Mouse (Mus musculus) kidney, embryonic 14.5 days (tissue): ENCODE data around the gene Gpc5. TPM values are rescaled to one million over a fixed set of nuclear protein-coding genes. Genes with fewer than 3 reads are reported as not detected.

Experiments used
- ATAC-seq: fragments of 200-750 bp; cut with Nextera tagmentation; 2 replicates; pipeline ENCODE4 v1.8.0; 2017; ENCODE audit warnings: moderate number of reproducible peaks, mild to moderate bottlenecking, moderate TSS enrichment, moderate library complexity; ENCODE audit not compliant: low FRiP score, low TSS enrichment
- H3K27ac ChIP-seq: fragments of 300-500 bp; sonication (generic); 2 replicates; pipeline ENCODE4 v1.5.1; 2014; ENCODE audit warnings: low read depth, mild to moderate bottlenecking, low read length, moderate library complexity, mixed read lengths
- H3K27me3 ChIP-seq: fragments of 300-500 bp; sonication (generic); 2 replicates; pipeline ENCODE4 v1.6.1; 2014; ENCODE audit warnings: mild to moderate bottlenecking, low read length; ENCODE audit not compliant: control insufficient read depth, insufficient read depth
- H3K36me3 ChIP-seq: fragments of 300-500 bp; sonication (generic); 2 replicates; pipeline ENCODE4 v1.6.1; 2014; ENCODE audit warnings: low read length, mixed read lengths; ENCODE audit not compliant: control insufficient read depth, insufficient read depth
- H3K4me1 ChIP-seq: fragments of 300-500 bp; sonication (generic); 2 replicates; pipeline ENCODE4 v1.6.1; 2014; ENCODE audit warnings: low read length, mixed read lengths; ENCODE audit not compliant: control insufficient read depth, insufficient read depth
- H3K4me2 ChIP-seq: fragments of 300-500 bp; sonication (generic); replicated peaks from 2 replicates; pipeline ENCODE4 v1.6.1; 2014; ENCODE audit warnings: low read depth, mild to moderate bottlenecking, low read length
- H3K4me3 ChIP-seq: fragments of 300-500 bp; sonication (generic); 2 replicates; pipeline ENCODE4 v1.5.1; 2014; ENCODE audit warnings: mild to moderate bottlenecking, low read length
- H3K9ac ChIP-seq: fragments of 300-500 bp; sonication (generic); 2 replicates; pipeline ENCODE4 v1.6.1; 2014; ENCODE audit warnings: low read depth, mild to moderate bottlenecking, low read length, moderate library complexity
- H3K9me3 ChIP-seq: fragments of 300-500 bp; sonication (generic); 2 replicates; pipeline ENCODE4 v1.6.1; 2016; ENCODE audit warnings: low read length; ENCODE audit not compliant: control insufficient read depth
- WGBS: fragments of 180-500 bp; shearing (Covaris S2); extraction: QIAGEN DNeasy Blood & Tissue Kit; methylation state at CpG from one replicate; pipeline ENCODE4 v1.1.7; 2014; 5-methylcytosine and 5-hydroxymethylcytosine counted together
- polyA plus RNA-seq: library from polyadenylated mRNA; unstranded; fragments of >200 nt; fragmentation: Nextera tagmentation; extraction: Ambion mirVana; gene quantifications from 2 replicates; pipeline ENCODE4 v1.2.1, GENCODE M21; 2014

Gene Gpc5
- polyA plus RNA-seq, 1 experiment from 2014 or later = 7.6 TPM

GRCm38 (mm10) chr14:115365320-115365935 lies 273.4 kb downstream of the Gpc5 start:
- no peak overlapping the region for H3K9ac ChIP-seq
- no peaks in the 10 kb centered on the region for H3K36me3 ChIP-seq
- ATAC-seq = no peak

GRCm38 (mm10) chr14:115369611-115370167 lies 277.7 kb downstream of the Gpc5 start:
- no peak overlapping the region for H3K9ac ChIP-seq
- ATAC-seq = no peak
- no peaks in the 10 kb centered on the region for H3K27me3 ChIP-seq
- no peak overlapping the region for H3K4me2 ChIP-seq
- 85% methylated on average over 15 of the region's 15 CpGs for WGBS
- H3K36me3 ChIP-seq = no peaks in the 10 kb centered on the region
- no peaks in the 10 kb centered on the region for H3K4me1 ChIP-seq
- H3K27ac ChIP-seq = no peak overlapping the region
- H3K9me3 ChIP-seq = no peaks in the 10 kb centered on the region
- H3K4me3 ChIP-seq = no peak overlapping the region

More at GRCm38 (mm10) chr14:115365320-115365935, 273.4 kb downstream of the Gpc5 start:
- WGBS = 92% methylated on average over 3 of the region's 3 CpGs
- H3K9me3 ChIP-seq = no peaks in the 10 kb centered on the region
- H3K4me3 ChIP-seq = no peak overlapping the region
- no peaks in the 10 kb centered on the region for H3K4me1 ChIP-seq
- no peak overlapping the region for H3K4me2 ChIP-seq
- no peaks in the 10 kb centered on the region for H3K27me3 ChIP-seq
- H3K27ac ChIP-seq = no peak overlapping the region

GRCm38 (mm10) chr14:115371131-115371530 lies 279.1 kb downstream of the Gpc5 start:
- no peaks in the 10 kb centered on the region for H3K27me3 ChIP-seq
- no peaks in the 10 kb centered on the region for H3K36me3 ChIP-seq
- no peaks in the 10 kb centered on the region for H3K4me1 ChIP-seq
- no peak overlapping the region for H3K9ac ChIP-seq
- H3K9me3 ChIP-seq = no peaks in the 10 kb centered on the region
- WGBS = 15% methylated on average over 1 of the region's 1 CpGs
- no peak overlapping the region for H3K4me3 ChIP-seq
- ATAC-seq = no peak
- H3K27ac ChIP-seq = no peak overlapping the region
- no peak overlapping the region for H3K4me2 ChIP-seq

GRCm38 (mm10) chr14:115391831-115392230 lies 299.8 kb downstream of the Gpc5 start:
- H3K4me1 ChIP-seq = no peaks in the 10 kb centered on the region
- no peaks in the 10 kb centered on the region for H3K9me3 ChIP-seq
- 89% methylated on average over 3 of the region's 3 CpGs for WGBS
- no peak overlapping the region for H3K4me3 ChIP-seq
- H3K36me3 ChIP-seq = no peaks in the 10 kb centered on the region
- no peak overlapping the region for H3K4me2 ChIP-seq
- H3K27me3 ChIP-seq = no peaks in the 10 kb centered on the region; the same call in 1 of the 2 replicates
- H3K27ac ChIP-seq = no peak overlapping the region
- ATAC-seq = no peak
- no peak overlapping the region for H3K9ac ChIP-seq

GRCm38 (mm10) chr14:115392894-115393524 lies 301.0 kb downstream of the Gpc5 start:
- H3K4me3 ChIP-seq = no peak overlapping the region
- 49% methylated on average over 14 of the region's 14 CpGs for WGBS
- H3K27me3 ChIP-seq = no peaks in the 10 kb centered on the region; the same call in 1 of the 2 replicates
- H3K4me1 ChIP-seq = no peaks in the 10 kb centered on the region
- H3K9me3 ChIP-seq = no peaks in the 10 kb centered on the region
- no peak overlapping the region for H3K27ac ChIP-seq
- H3K9ac ChIP-seq = no peak overlapping the region
- H3K36me3 ChIP-seq = no peaks in the 10 kb centered on the region
- ATAC-seq = peak; percentile 78; the same call in 1 of the 2 replicates
- H3K4me2 ChIP-seq = no peak overlapping the region

- H3K27ac ChIP-seq = no peak overlapping the region
- ATAC-seq = no peak
- H3K9me3 ChIP-seq = no peaks in the 10 kb centered on the region
- H3K27me3 ChIP-seq = no peaks in the 10 kb centered on the region
- H3K36me3 ChIP-seq = no peaks in the 10 kb centered on the region
- no peak overlapping the region for H3K9ac ChIP-seq
- WGBS = 67% methylated on average over 5 of the region's 5 CpGs
- H3K4me3 ChIP-seq = no peak overlapping the region
- no peak overlapping the region for H3K4me2 ChIP-seq
- H3K4me1 ChIP-seq = no peaks in the 10 kb centered on the region
These were observed 314.6 kb downstream of the Gpc5 start for GRCm38 (mm10) chr14:115406596-115406995.

- no peaks in the 10 kb centered on the region for H3K4me1 ChIP-seq
- 0 out of 2 replicates have a peak, but pooled peaks have one; percentile 9 for ATAC-seq
- no peak overlapping the region for H3K27ac ChIP-seq
- H3K4me2 ChIP-seq = no peak overlapping the region
- 26% methylated on average over 2 of the region's 2 CpGs for WGBS
- H3K4me3 ChIP-seq = no peak overlapping the region
- no peak overlapping the region for H3K9ac ChIP-seq
- H3K9me3 ChIP-seq = no peaks in the 10 kb centered on the region
- H3K36me3 ChIP-seq = no peaks in the 10 kb centered on the region
- no peaks in the 10 kb centered on the region for H3K27me3 ChIP-seq
These were observed 315.4 kb downstream of the Gpc5 start for GRCm38 (mm10) chr14:115407309-115407930.

- H3K9ac ChIP-seq = no peak overlapping the region
- 81% methylated on average over 1 of the region's 1 CpGs for WGBS
- ATAC-seq = no peak
- H3K4me1 ChIP-seq = 0 out of 2 replicates have a peak, but pooled peaks cover 4% of the 10 kb centered on the region
- no peaks in the 10 kb centered on the region for H3K27me3 ChIP-seq
- no peak overlapping the region for H3K27ac ChIP-seq
- no peaks in the 10 kb centered on the region for H3K36me3 ChIP-seq
- H3K4me2 ChIP-seq = no peak overlapping the region
- H3K9me3 ChIP-seq = no peaks in the 10 kb centered on the region
- no peak overlapping the region for H3K4me3 ChIP-seq
These were observed 318.9 kb downstream of the Gpc5 start for GRCm38 (mm10) chr14:115410881-115411280.
